Mouse (Mus musculus) lung, embryonic 15.5 days (tissue): ENCODE results near the gene Olfr521. TPM values are rescaled to one million over a fixed set of nuclear protein-coding genes. Genes with fewer than 3 reads are reported as not detected.
"Not testable (repeated sequence)": the region's sequence is repeated elsewhere in the genome, so short reads cannot be mapped to it uniquely, and the experiment has no call there.

Experiments used
- ATAC-seq: fragments of 200-750 bp; cut with Nextera tagmentation; 2 replicates; pipeline ENCODE4 v1.8.0; 2017; ENCODE audit warnings: moderate number of reproducible peaks, borderline replicate concordance; ENCODE audit not compliant: low FRiP score, low TSS enrichment; ENCODE audit errors: extremely low read depth
- H3K27ac ChIP-seq: fragments of 300-500 bp; sonication (generic); 2 replicates; pipeline ENCODE4 v1.5.1; 2015; ENCODE audit warnings: moderate library complexity, mild to moderate bottlenecking, inconsistent platforms
- H3K27me3 ChIP-seq: fragments of 300-500 bp; sonication (generic); 2 replicates; pipeline ENCODE4 v1.6.1; 2015; ENCODE audit warnings: inconsistent platforms
- H3K36me3 ChIP-seq: fragments of 300-500 bp; sonication (generic); 2 replicates; pipeline ENCODE4 v1.6.1; 2015; ENCODE audit warnings: inconsistent platforms
- H3K4me1 ChIP-seq: fragments of 300-500 bp; sonication (generic); 2 replicates; pipeline ENCODE4 v1.6.1; 2015; ENCODE audit warnings: inconsistent platforms
- H3K4me2 ChIP-seq: fragments of 300-500 bp; sonication (generic); 2 replicates; pipeline ENCODE4 v1.6.1; 2015; ENCODE audit warnings: inconsistent platforms, mild to moderate bottlenecking, moderate library complexity
- H3K4me3 ChIP-seq: fragments of 300-500 bp; sonication (generic); 2 replicates; pipeline ENCODE4 v1.5.1; 2015; ENCODE audit warnings: mild to moderate bottlenecking, inconsistent platforms
- H3K9ac ChIP-seq: fragments of 300-500 bp; sonication (generic); 2 replicates; pipeline ENCODE4 v1.6.1; 2015; ENCODE audit warnings: inconsistent platforms
- H3K9me3 ChIP-seq: fragments of 300-500 bp; sonication (generic); 2 replicates; pipeline ENCODE4 v1.6.1; 2016; ENCODE audit warnings: inconsistent platforms
- WGBS: fragments of 180-500 bp; shearing (Covaris S2); methylation state at CpG from one replicate; pipeline ENCODE4 v1.1.7; 2015; 5-methylcytosine and 5-hydroxymethylcytosine counted together
- polyA plus RNA-seq: library from polyadenylated mRNA; unstranded; fragments of >200 nt; fragmentation: Nextera tagmentation; extraction: Ambion mirVana; gene quantifications from 2 replicates; pipeline ENCODE4 v1.2.1, GENCODE M21; 2015

The Olfr521 gene
- polyA plus RNA-seq, 1 experiment from 2014 or later: not detected

DNA sequence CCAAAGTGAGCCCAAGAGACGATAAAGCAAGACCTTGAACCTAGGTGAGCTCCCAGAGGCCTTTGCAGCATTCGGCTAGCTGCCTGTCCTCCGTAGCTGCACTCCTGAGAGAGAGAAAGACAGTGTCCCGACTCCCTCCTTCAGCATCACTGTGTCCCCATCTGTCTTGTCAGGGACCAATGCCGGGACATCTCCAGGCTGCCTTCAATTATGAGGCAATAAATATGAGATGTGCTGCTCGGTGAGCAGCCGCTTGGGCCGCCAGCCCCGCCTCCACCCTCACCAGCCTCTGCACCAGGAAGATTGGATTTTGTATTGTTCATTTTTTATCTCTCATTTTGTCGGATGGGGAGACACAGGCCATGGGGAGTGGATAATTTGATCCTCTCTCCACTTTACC, 27.5 kb downstream of the Olfr521 start:
- Histone ChIP-seq H3K27me3 (peaks cover 6% of the 10 kb centered on the region; the same call in 1 of the 2 replicates), H3K4me2 (no peak overlapping the region), H3K4me1 (peaks cover 16% of the 10 kb centered on the region; the same call in 1 of the 2 replicates), H3K36me3 (no peaks in the 10 kb centered on the region), H3K4me3 (no peak overlapping the region), H3K27ac (no peak overlapping the region), H3K9ac (no peak overlapping the region), H3K9me3 (no peaks in the 10 kb centered on the region)
- 60% methylated on average over 10 of the region's 10 CpGs for WGBS
- ATAC-seq: no peak

DNA sequence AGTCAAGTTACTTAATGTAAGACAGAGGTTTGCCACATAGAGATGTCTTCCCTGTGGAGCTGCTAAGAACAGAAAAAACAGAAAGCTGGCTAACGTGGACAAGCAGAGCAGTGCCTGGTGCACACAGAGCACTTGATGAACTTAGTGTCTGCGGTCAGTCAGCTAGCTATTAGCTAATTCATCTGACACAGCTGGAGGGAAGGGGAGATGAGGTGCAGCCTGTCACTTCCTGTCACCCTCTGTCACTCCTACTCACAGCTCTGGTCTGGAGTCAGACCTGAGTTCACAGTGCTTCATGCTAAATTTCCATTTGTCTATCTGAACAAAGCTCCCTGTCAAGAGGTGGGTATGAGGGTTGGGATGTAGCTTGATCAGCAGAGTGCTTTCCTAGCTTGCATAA, 30.8 kb downstream of the Olfr521 start:
- Histone ChIP-seq H3K4me2 (no peak overlapping the region), H3K36me3 (no peaks in the 10 kb centered on the region), H3K9ac (no peak overlapping the region), H3K9me3 (no peaks in the 10 kb centered on the region), H3K4me1 (peaks cover 6% of the 10 kb centered on the region; the same call in 1 of the 2 replicates), H3K27me3 (peaks cover 6% of the 10 kb centered on the region; the same call in 1 of the 2 replicates), H3K27ac (no peak overlapping the region), H3K4me3 (no peak overlapping the region)
- no peak for ATAC-seq
- WGBS: 34% methylated on average over 2 of the region's 2 CpGs

DNA sequence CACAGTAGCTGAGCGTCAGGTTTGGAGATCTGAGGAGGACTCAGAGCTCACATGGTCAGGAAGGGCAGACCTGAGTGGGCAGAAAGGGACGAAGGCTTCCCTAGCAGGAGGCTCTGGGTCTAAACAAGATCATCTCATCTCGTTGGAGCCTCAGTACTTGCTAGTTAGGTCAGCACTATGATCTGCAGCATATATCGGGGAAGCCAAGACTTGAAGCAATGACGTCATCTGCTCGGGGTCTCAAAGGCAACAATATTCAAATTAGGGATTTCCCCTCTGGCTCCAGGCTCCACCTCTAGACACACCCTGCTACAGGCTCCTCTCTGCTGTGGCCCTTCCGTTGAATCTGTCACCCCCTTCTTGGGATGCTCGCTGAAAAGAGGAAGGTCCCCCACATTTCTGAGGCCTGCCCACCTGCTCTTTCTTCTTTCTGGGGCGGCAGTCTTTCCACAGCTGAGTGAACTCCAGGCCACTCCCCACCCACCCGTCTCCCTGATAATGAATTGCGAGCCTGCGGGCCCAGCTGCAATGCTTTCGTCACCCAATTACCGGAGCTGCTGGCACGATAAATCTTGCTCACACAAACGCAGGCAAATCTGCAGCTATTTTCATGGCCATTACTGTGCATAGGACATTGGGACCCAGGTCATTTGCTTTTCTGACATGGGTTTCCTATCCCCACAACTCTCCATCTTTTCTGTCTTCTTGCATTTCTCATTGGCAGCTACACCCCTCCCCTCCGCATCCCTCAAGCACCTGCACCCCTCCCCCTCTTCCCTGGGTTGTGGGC, 32.1 kb downstream of the Olfr521 start:
- Histone ChIP-seq H3K4me1 (peaks cover 6% of the 10 kb centered on the region; the same call in 1 of the 2 replicates), H3K27ac (no peak overlapping the region), H3K36me3 (no peaks in the 10 kb centered on the region), H3K9me3 (no peaks in the 10 kb centered on the region), H3K4me2 (no peak overlapping the region), H3K4me3 (no peak overlapping the region), H3K27me3 (peaks cover 6% of the 10 kb centered on the region; the same call in 1 of the 2 replicates), H3K9ac (no peak overlapping the region)
- no peak for ATAC-seq
- 12% methylated on average over 17 of the region's 17 CpGs for WGBS

DNA sequence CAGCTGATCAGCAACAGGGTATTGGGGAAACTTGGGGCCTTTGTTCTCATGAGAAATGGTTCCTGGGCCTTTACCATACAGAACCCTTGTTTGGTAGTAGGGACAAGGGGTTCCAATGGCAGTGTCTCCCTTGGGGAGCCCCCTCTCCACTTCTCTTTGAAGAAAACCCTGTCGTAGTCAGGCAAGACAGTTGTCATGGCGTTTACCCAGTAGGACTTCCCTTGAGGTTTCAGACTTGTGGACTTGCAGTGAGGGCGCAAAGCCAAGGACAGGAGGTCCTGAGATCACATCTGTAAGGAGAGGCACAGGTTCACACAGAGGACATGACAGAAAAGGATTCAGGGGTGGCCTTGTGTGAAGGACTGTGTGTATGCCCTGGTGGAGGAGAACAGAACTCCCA, 33.2 kb downstream of the Olfr521 start:
- Histone ChIP-seq H3K4me1 (peaks cover 6% of the 10 kb centered on the region; the same call in 1 of the 2 replicates), H3K36me3 (no peaks in the 10 kb centered on the region), H3K4me3 (no peak overlapping the region), H3K9ac (no peak overlapping the region), H3K4me2 (no peak overlapping the region), H3K27me3 (peaks cover 6% of the 10 kb centered on the region; the same call in 1 of the 2 replicates), H3K9me3 (no peaks in the 10 kb centered on the region), H3K27ac (no peak overlapping the region)
- WGBS: 66% methylated on average over 3 of the region's 3 CpGs
- ATAC-seq: no peak

DNA sequence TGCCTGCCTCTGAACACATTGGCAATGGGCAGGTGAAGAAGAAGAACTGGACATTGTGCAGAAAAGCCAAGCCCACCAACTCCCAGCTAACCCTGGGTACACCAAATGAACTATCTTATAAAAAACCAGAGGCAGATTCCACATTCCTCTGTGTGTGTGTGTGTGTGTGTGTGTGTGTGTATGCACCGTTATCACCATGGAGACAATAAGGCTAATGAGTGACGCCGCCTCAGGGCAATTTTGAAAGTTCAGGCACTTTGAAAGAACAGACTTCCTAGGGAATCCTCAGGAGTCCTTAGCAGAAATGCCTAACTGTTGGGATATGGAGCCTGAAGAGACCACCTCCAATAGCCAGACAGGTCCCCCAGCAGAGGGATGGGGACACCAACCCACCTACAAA, 34.0 kb downstream of the Olfr521 start:
- ATAC-seq: no peak
- H3K4me3 ChIP-seq: no peak overlapping the region
- peaks cover 6% of the 10 kb centered on the region; the same call in 1 of the 2 replicates for H3K4me1 ChIP-seq
- H3K27me3 ChIP-seq: peaks cover 6% of the 10 kb centered on the region; the same call in 1 of the 2 replicates
- 75% methylated on average over 3 of the region's 3 CpGs for WGBS
- no peak overlapping the region for H3K9ac ChIP-seq
- H3K9me3 ChIP-seq: no peaks in the 10 kb centered on the region
- H3K27ac ChIP-seq: no peak overlapping the region
- H3K4me2 ChIP-seq: no peak overlapping the region
- no peaks in the 10 kb centered on the region for H3K36me3 ChIP-seq

DNA sequence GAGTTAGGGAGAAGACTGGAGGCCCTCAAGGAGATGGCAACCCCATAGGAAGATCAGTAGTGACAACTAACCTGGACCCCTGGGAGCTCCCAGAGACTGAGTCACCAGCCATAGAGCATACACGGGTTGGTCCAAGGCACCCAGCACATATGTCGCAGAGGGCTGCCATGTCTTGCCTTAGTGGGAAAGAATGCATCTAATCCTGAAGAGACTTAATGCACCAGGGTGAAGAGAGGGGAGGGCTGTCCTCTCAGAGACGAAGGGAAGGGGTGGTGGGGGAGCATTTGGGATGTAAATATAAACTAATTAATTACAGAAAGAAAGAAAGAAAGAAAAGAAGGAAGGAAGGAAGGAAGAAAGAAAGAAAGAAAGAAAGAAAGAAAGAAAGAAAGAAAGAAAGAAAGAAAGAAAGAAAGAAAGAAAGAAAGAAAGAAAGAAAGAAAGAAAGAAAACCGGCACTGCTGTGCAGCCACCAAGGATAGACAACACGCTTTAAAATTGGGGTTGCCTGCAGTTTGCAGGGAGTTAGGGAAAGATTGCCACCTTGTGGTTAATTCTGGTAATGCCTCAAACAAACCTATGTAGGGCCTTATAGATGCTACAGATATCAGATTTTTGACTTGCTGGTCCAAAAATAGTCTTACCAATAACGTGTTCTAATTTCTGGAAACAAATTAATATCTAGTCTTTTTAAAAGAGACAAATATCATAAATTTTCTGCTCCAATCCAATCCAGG, 34.8 kb downstream of the Olfr521 start:
- Histone ChIP-seq H3K27ac (no peak overlapping the region), H3K9me3 (no peaks in the 10 kb centered on the region), H3K36me3 (no peaks in the 10 kb centered on the region), H3K4me2 (no peak overlapping the region), H3K27me3 (peaks cover 6% of the 10 kb centered on the region; the same call in 1 of the 2 replicates), H3K4me3 (no peak overlapping the region), H3K4me1 (peaks cover 6% of the 10 kb centered on the region; the same call in 1 of the 2 replicates), H3K9ac (no peak overlapping the region)
- no peak for ATAC-seq
- 30% methylated on average over 6 of the region's 6 CpGs for WGBS

DNA sequence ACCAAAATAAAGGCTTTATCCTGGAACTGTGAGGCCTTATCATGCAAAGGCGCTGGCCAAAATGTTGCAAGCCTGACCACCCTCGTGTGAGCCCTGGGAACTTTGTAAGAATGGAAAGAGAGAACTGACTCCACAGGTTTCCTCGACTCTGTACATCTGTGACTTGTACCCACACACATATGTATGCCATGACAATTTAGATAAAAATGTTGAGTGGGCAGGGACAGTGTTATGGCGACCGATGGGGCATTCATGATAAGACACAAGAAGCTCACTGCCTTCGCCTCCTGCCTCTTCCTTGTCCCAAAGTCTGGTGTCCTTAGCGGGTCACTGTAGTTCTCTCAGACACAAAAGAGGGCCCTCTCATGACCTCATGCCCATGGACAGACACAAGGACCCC, 35.8 kb downstream of the Olfr521 start:
- Histone ChIP-seq H3K27ac (no peak overlapping the region), H3K27me3 (peaks cover 6% of the 10 kb centered on the region; the same call in 1 of the 2 replicates), H3K4me1 (peaks cover 6% of the 10 kb centered on the region; the same call in 1 of the 2 replicates), H3K4me3 (no peak overlapping the region), H3K4me2 (no peak overlapping the region), H3K9me3 (no peaks in the 10 kb centered on the region), H3K9ac (no peak overlapping the region), H3K36me3 (no peaks in the 10 kb centered on the region)
- WGBS: 72% methylated on average over 7 of the region's 7 CpGs
- no peak for ATAC-seq

DNA sequence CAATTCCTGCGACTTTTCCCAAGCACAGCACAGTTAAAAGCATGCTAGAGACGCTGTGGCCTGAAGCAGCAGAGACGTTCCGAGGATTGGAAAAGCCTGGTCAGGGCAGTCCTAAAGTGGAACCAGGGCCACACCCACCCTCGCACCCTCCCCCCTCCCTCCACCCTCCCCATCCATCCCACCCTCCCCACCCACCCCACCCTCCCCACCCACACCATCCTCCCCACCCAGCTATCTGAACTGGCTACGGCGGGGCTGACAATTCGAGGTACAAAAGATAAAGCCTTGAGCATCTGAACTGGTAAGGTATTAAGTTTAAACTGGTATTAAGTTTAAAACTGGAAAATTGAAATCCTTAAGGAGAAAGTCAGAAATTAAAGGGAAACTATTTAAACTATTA, 40.2 kb downstream of the Olfr521 start:
- no peak overlapping the region for H3K9ac ChIP-seq
- no peak overlapping the region for H3K4me2 ChIP-seq
- H3K36me3 ChIP-seq: no peaks in the 10 kb centered on the region
- 56% methylated on average over 8 of the region's 8 CpGs for WGBS
- H3K27ac ChIP-seq: no peak overlapping the region
- no peak for ATAC-seq
- no peaks in the 10 kb centered on the region for H3K4me1 ChIP-seq
- H3K27me3 ChIP-seq: no peaks in the 10 kb centered on the region; the same call in 1 of the 2 replicates
- H3K4me3 ChIP-seq: no peak overlapping the region
- no peaks in the 10 kb centered on the region for H3K9me3 ChIP-seq

DNA sequence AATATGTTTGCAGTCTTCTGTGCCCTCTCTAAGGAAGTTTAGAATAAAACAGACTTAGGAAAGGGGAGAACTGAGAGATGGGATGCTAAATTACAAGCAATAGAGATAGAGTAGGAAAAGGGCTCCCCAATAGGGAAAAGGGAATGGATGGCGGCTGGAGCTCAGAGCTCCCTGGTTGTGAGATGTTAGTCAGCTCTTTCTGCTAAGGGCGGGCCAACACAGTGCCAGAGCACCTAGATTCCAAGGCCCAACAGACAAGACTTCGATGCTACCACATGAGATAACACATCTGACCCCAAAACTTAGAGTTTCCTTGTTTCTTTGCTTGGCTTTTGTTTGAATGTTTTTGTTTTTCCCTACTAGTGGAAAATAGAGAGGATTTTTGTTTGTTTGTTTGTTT, 40.7 kb downstream of the Olfr521 start:
- not testable (repeated sequence) for H3K9me3 ChIP-seq, H3K36me3 ChIP-seq, H3K4me3 ChIP-seq, ATAC-seq, H3K9ac ChIP-seq, H3K4me1 ChIP-seq, H3K4me2 ChIP-seq, H3K27ac ChIP-seq, H3K27me3 ChIP-seq
- 84% methylated on average over 3 of the region's 3 CpGs for WGBS

DNA sequence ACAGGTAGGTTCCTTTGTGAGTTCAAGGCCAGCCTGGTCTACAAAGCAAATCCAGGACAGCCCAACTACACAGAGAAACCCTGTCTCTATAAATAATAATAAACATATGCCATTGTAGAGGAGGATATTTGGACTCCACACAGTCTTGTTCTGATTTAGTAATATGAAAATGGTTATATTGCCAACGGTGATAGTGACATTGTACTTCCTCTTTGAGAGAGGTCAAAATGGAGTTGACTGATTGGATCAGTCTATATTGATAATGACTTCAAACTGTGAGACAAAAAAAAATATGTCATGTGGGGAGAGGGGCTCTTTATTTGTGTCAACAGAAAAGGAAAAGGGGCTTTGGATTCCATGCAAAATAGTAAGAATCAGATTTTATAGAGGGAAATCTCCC, 42.0 kb downstream of the Olfr521 start:
- Histone ChIP-seq H3K4me3 (no peak overlapping the region), H3K27ac (no peak overlapping the region), H3K9ac (no peak overlapping the region), H3K9me3 (no peaks in the 10 kb centered on the region), H3K27me3 (no peaks in the 10 kb centered on the region), H3K36me3 (no peaks in the 10 kb centered on the region), H3K4me1 (no peaks in the 10 kb centered on the region), H3K4me2 (no peak overlapping the region)
- 67% methylated on average over 1 of the region's 1 CpGs for WGBS
- no peak for ATAC-seq

DNA sequence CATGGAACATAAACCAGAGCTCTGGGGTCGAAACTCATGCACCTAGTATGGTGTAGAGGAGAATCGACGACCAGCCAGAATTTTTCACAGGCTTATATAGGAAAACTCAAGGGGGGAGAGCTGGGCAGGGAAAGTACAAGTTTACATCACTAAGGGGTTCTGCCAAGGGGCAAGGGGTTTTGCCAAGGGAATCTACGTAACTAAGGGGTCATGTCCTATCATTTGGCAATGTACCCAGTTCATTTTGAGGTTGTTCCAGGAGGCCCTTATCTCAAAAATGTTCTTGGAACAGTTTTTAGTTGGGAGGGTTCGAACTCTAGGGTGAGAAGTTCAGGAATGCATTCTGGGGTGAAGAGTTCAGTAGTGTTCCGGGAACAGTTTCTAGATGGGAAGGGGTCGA, 43.7 kb downstream of the Olfr521 start:
- H3K27ac ChIP-seq, H3K36me3 ChIP-seq, H3K4me2 ChIP-seq, ATAC-seq, H3K9me3 ChIP-seq, H3K9ac ChIP-seq, H3K27me3 ChIP-seq, H3K4me3 ChIP-seq, H3K4me1 ChIP-seq: not testable (repeated sequence)
- 32% methylated on average over 7 of the region's 7 CpGs for WGBS

DNA sequence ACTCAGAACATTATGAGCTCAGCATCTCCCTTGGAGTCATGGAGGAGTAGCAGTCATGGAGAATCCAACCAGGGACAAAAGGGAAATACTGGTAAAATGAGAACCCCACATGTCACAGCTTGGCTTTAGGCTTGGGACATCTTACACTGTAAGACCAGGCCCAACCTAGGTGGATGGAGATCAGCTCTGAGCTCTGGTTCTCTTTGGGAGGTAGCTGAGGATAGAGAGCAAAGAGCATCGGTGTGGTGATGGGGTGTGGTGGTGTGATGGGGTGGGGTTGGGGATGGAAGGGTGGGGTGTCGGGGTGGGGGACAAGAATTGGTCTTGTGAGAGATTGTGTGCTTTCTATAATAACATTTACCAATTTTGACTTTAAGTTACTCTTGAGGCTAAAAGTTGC, 47.5 kb downstream of the Olfr521 start:
- 90% methylated on average over 2 of the region's 2 CpGs for WGBS
- no peak overlapping the region for H3K4me2 ChIP-seq
- no peaks in the 10 kb centered on the region for H3K4me1 ChIP-seq
- H3K9ac ChIP-seq: no peak overlapping the region
- ATAC-seq: no peak
- H3K9me3 ChIP-seq: no peaks in the 10 kb centered on the region
- no peak overlapping the region for H3K27ac ChIP-seq
- H3K27me3 ChIP-seq: no peaks in the 10 kb centered on the region
- 0 out of 2 replicates have a peak, but pooled peaks cover 9% of the 10 kb centered on the region for H3K36me3 ChIP-seq
- no peak overlapping the region for H3K4me3 ChIP-seq
